Mouse (Mus musculus) ES-E14 (cell line): Measurements from ENCODE around the gene Npdc1. TPM values are rescaled to one million over a fixed set of nuclear protein-coding genes. Genes with fewer than 3 reads are reported as not detected.
A peak's percentile ranks its signal among the peaks of the same experiment; 100 is the strongest.
"Not testable (repeated sequence)": the region's sequence is repeated elsewhere in the genome, so short reads cannot be mapped to it uniquely, and the experiment has no call there.

Source experiments
- DNase-seq: peaks from one replicate; pipeline ENCODE4 v3.0.0-alpha.2; 2013; ENCODE audit warnings: low read depth, low spot score
- H3K27ac ChIP-seq: 2 replicates; pipeline ENCODE4 v1.5.1; 2012; ENCODE audit warnings: low read depth, mild to moderate bottlenecking, low read length, moderate library complexity, mixed read lengths; ENCODE audit not compliant: poor library complexity, insufficient read depth, severe bottlenecking
- H3K36me3 ChIP-seq: 2 replicates; pipeline ENCODE4 v1.6.1; 2012; ENCODE audit warnings: mild to moderate bottlenecking, low read length, moderate library complexity, mixed read lengths; ENCODE audit not compliant: control insufficient read depth, poor library complexity, insufficient read depth, severe bottlenecking
- H3K4me1 ChIP-seq, 2 experiments: fragments of 150-350 bp in 1 of 2; sonication (generic) in 1 of 2; 2 replicates each; pipeline ENCODE4 v1.6.1; 2012; ENCODE audit warnings: low read length in 2 of 2, mild to moderate bottlenecking in 1 of 2, mixed read lengths in 1 of 2; ENCODE audit not compliant: control insufficient read depth in 2 of 2, insufficient read depth in 2 of 2, poor library complexity in 1 of 2
- H3K4me3 ChIP-seq, 2 experiments: fragments of 150-350 bp in 1 of 2; sonication (generic) in 1 of 2; 2 replicates each; pipeline ENCODE4 v1.5.1; 2012; ENCODE audit warnings: low read length in 2 of 2, low read depth in 1 of 2, mild to moderate bottlenecking in 1 of 2, mixed read lengths in 1 of 2; ENCODE audit not compliant: insufficient read depth in 1 of 2, poor library complexity in 1 of 2, severe bottlenecking in 1 of 2
- H3K9ac ChIP-seq: 2 replicates; pipeline ENCODE4 v1.6.1; 2012; ENCODE audit warnings: low read depth, mild to moderate bottlenecking, low read length, mixed read lengths; ENCODE audit not compliant: poor library complexity, insufficient read depth, severe bottlenecking
- H3K9me3 ChIP-seq: fragments of 150-350 bp; sonication (generic); 2 replicates; pipeline ENCODE4 v1.6.1; 2012; ENCODE audit warnings: low read depth, mild to moderate bottlenecking, low read length; ENCODE audit not compliant: control insufficient read depth, insufficient read depth
- CHD2 ChIP-seq: IDR thresholded peaks from 2 replicates; pipeline ENCODE4 v1.6.1; 2014; ENCODE audit warnings: mild to moderate bottlenecking, low read depth, low read length, inconsistent platforms
- HCFC1 ChIP-seq: IDR thresholded peaks from 2 replicates; pipeline ENCODE4 v1.6.1; 2012; ENCODE audit warnings: low read length, inconsistent platforms, borderline replicate concordance; ENCODE audit not compliant: insufficient read depth
- MAFK ChIP-seq: IDR thresholded peaks from 2 replicates; pipeline ENCODE4 v1.6.1; 2014; ENCODE audit warnings: mild to moderate bottlenecking, low read depth, low read length, inconsistent platforms; ENCODE audit not compliant: insufficient read depth
- ZC3H11A ChIP-seq: IDR thresholded peaks from 2 replicates; pipeline ENCODE4 v1.6.1; 2012; ENCODE audit warnings: low read depth, mild to moderate bottlenecking, inconsistent platforms, low read length, borderline replicate concordance
- ZNF384 ChIP-seq: IDR thresholded peaks from 2 replicates; pipeline ENCODE4 v1.6.1; 2012; ENCODE audit warnings: low read depth, low read length, inconsistent platforms
- in situ Hi-C, 2 experiments: fragments of 600-800 bp; cut with MboI; formaldehyde crosslinking; loops; one replicate each; pipeline ENCODE4 v1.15.1; 2025; ENCODE audit warnings: low sequenced_read_pairs in 2 of 2, inconsistent platforms in 1 of 2; ENCODE audit not compliant: unreplicated experiment in 2 of 2
- total RNA-seq: library from RNA; depleted of rRNA; stranded (reverse); fragments of 300-350 nt; gene quantifications from 2 replicates; pipeline ENCODE4 v1.2.3, GENCODE M21; 2012

Npdc1 gene
- total RNA-seq, 1 experiment = 28.3 TPM

DNA sequence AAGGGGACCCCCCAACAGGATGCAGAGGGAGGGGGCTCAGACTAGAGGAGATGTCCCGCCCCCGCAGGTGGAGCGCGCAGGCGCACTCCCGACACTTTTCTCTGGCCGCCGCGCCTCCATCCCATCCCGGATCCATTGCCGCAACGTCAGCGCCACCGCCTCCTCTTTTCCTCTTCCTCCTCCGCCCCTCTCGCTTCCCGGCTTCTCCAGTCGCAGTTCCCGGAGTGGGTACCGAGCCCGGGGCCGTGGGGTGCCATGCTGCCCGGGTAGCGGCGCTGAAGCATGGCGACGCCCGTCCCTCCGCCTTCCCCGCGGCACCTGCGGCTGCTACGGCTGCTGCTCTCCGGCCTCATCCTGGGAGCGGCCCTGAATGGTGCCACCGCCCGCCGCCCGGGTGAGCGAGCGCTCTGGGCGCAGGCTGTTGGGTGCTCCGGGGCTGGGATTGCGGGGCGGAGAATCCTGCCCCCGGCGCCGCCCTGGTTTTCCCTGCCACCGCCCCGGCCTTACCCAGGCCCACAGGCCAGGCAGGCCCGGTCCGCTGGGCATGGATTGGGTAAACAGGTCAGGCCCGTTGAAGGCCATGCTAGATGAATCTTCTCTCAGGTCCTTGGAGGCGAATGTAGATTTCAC is 3.9 kb downstream of the Npdc1 start:
- no peak overlapping the region for H3K27ac ChIP-seq
- H3K36me3 ChIP-seq = peaks cover 2% of the 10 kb centered on the region; the same call in 1 of the 2 replicates
- peak overlapping the region; percentile 77 for H3K9ac ChIP-seq
- no peaks in the 10 kb centered on the region for H3K9me3 ChIP-seq
- DNase-seq = no peak
- peak overlapping the region; percentile 79 to 88 for H3K4me3 ChIP-seq
- no peak for TF ChIP-seq ZNF384
- no peak for TF ChIP-seq ZC3H11A
- TF ChIP-seq CHD2 = no peak
- no peak for TF ChIP-seq MAFK
- no peak for TF ChIP-seq HCFC1
- H3K4me1 ChIP-seq = 0 out of 4 replicates have a peak, but pooled peaks cover 0 to 2% of the 10 kb centered on the region in 2 experiments
- in situ Hi-C loops = no loop called here

DNA sequence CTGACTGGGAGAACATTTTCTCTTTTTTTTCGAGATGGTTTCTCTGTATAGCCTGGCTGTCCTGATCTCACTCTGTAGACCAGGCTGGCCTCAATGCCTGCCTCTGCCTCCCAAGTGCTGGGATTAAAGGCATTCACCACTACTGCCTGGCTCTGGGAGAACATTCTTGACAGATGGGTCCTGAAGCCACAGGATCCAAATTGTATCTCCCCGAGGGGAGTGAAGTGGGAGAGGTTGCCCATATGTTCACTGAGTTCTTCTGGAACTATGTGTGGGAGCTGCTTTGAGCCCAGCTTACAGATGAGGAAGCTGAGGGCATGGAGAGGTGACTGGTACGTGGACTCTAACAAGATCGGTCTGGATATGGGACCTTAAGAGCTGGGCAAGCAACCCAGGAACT is 4.8 kb downstream of the Npdc1 start:
- H3K4me3 ChIP-seq = no peak overlapping the region
- TF ChIP-seq ZNF384 = no peak
- TF ChIP-seq ZC3H11A = no peak
- TF ChIP-seq MAFK = no peak
- TF ChIP-seq CHD2 = no peak
- no peak for TF ChIP-seq HCFC1

DNA sequence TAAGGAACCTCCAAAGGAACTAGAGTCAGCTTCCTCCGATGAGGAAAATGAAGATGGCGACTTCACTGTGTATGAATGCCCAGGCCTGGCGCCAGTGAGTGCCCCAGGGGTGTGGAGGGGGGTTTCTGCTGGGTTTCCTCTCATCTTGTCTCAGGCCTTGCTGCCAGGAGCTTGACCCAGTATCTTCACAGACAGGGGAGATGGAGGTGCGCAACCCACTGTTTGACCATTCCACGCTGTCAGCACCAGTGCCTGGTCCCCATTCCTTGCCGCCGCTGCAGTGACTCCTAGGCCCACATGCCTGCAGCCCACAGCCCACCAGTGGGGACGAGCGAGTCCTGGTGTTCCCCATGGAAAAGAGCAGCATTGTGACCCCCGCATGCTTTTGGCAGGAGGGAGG is 9.8 kb downstream of the Npdc1 start:
- H3K4me3 ChIP-seq = no peak overlapping the region
- H3K4me1 ChIP-seq = 0 out of 4 replicates have a peak, but pooled peaks cover 0 to 2% of the 10 kb centered on the region in 2 experiments
- in situ Hi-C loops = no loop called here
- no peaks in the 10 kb centered on the region for H3K9me3 ChIP-seq
- H3K27ac ChIP-seq = no peak overlapping the region
- TF ChIP-seq MAFK = no peak
- no peak for TF ChIP-seq ZC3H11A
- no peak for TF ChIP-seq HCFC1
- no peak overlapping the region for H3K9ac ChIP-seq
- H3K36me3 ChIP-seq = peaks cover 2% of the 10 kb centered on the region; the same call in 1 of the 2 replicates
- no peak for DNase-seq

More for the DNA sequence above, 4.8 kb downstream of the Npdc1 start:
- H3K4me1 ChIP-seq = 0 out of 4 replicates have a peak, but pooled peaks cover 0 to 2% of the 10 kb centered on the region in 2 experiments
- no peak overlapping the region for H3K9ac ChIP-seq
- no peaks in the 10 kb centered on the region for H3K9me3 ChIP-seq
- no peak overlapping the region for H3K27ac ChIP-seq
- DNase-seq = no peak
- in situ Hi-C loops = no loop called here
- H3K36me3 ChIP-seq = peaks cover 2% of the 10 kb centered on the region; the same call in 1 of the 2 replicates

DNA sequence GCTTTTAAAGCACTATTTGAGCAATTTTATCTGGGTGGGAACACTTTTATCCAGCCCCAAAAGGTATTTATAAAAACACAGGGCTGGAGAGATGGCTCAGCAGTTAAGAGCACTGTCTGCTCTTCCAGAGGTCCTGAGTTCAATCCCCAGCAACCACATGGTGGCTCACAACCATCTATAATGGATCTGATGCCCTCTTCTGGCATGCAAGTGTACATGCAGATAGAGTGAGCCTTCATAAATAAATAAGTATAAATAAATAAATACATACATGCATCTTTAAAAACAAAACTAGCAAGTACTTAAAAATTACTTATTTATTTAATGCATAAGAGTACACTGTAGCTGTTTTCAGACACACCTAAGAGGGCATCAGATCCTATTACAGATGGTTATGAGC is 14.3 kb downstream of the Npdc1 start:
- H3K9ac ChIP-seq, H3K9me3 ChIP-seq, H3K27ac ChIP-seq, H3K4me1 ChIP-seq, in situ Hi-C loops, H3K4me3 ChIP-seq, H3K36me3 ChIP-seq, DNase-seq: not testable (repeated sequence)

DNA sequence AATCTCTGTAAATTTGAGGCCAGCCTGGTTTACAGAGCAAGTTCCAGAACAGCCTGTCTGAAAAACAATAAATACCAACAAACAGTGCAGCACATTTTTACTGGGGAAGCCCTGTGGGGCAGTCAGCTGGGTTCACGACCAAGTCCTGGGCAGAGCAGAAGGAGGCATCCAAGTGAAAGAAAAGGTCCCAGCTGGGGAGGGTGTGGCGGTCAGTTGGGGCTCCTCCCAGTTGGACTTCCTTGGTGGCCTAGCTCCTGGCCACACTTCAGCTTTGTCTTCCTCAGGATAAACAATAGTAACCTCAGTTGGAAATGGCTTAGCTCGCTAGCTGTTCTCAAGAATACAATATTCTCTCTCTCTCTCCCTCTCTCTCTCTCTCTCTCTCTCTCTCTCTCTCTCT is 18.3 kb downstream of the Npdc1 start:
- no peak for DNase-seq
- in situ Hi-C loops = no loop called here
- TF ChIP-seq CHD2 = no peak
- no peak for TF ChIP-seq HCFC1
- no peak for TF ChIP-seq MAFK
- TF ChIP-seq ZC3H11A = no peak

More for the DNA sequence above, 18.3 kb downstream of the Npdc1 start:
- H3K9ac ChIP-seq = no peak overlapping the region
- peaks cover 0 to 4% of the 10 kb centered on the region in 2 experiments; a peak in 2 of 4 replicates for H3K4me1 ChIP-seq
- no peaks in the 10 kb centered on the region for H3K36me3 ChIP-seq
- no peaks in the 10 kb centered on the region for H3K9me3 ChIP-seq
- H3K4me3 ChIP-seq = no peak overlapping the region
- no peak overlapping the region for H3K27ac ChIP-seq
